Mouse (Mus musculus) hindbrain, embryonic 15.5 days (tissue): ENCODE results near the gene Fgr. TPM values are rescaled to one million over a fixed set of nuclear protein-coding genes. Genes with fewer than 3 reads are reported as not detected.

Source experiments
- ATAC-seq: fragments of 200-750 bp; cut with Nextera tagmentation; 2 replicates; pipeline ENCODE4 v1.8.0; 2017; ENCODE audit warnings: low read depth, moderate number of reproducible peaks, moderate TSS enrichment; ENCODE audit not compliant: low FRiP score
- H3K27ac ChIP-seq: fragments of 300-500 bp; sonication (generic); replicated peaks from 2 replicates; pipeline ENCODE4 v1.5.1; 2015; ENCODE audit warnings: mild to moderate bottlenecking, inconsistent platforms
- H3K27me3 ChIP-seq: fragments of 300-500 bp; sonication (generic); 2 replicates; pipeline ENCODE4 v1.6.1; 2015; ENCODE audit warnings: control low read depth, inconsistent platforms
- H3K36me3 ChIP-seq: fragments of 300-500 bp; sonication (generic); 2 replicates; pipeline ENCODE4 v1.6.1; 2015; ENCODE audit warnings: control low read depth, inconsistent platforms
- H3K4me1 ChIP-seq: fragments of 300-500 bp; sonication (generic); replicated peaks from 2 replicates; pipeline ENCODE4 v1.6.1; 2015; ENCODE audit warnings: control low read depth, inconsistent platforms
- H3K4me2 ChIP-seq: fragments of 300-500 bp; sonication (generic); 2 replicates; pipeline ENCODE4 v1.6.1; 2015; ENCODE audit warnings: moderate library complexity, mild to moderate bottlenecking, inconsistent platforms
- H3K4me3 ChIP-seq: fragments of 300-500 bp; sonication (generic); 2 replicates; pipeline ENCODE4 v1.5.1; 2015; ENCODE audit warnings: mild to moderate bottlenecking, inconsistent platforms
- H3K9ac ChIP-seq: fragments of 300-500 bp; sonication (generic); 2 replicates; pipeline ENCODE4 v1.6.1; 2015; ENCODE audit warnings: inconsistent platforms
- H3K9me3 ChIP-seq: fragments of 300-500 bp; sonication (generic); 2 replicates; pipeline ENCODE4 v1.6.1; 2016; ENCODE audit warnings: control low read depth, inconsistent platforms
- WGBS: fragments of 180-500 bp; shearing (Covaris S2); methylation state at CpG from one replicate; pipeline ENCODE4 v1.1.7; 2015; 5-methylcytosine and 5-hydroxymethylcytosine counted together
- polyA plus RNA-seq: library from polyadenylated mRNA; unstranded; fragments of >200 nt; fragmentation: Nextera tagmentation; extraction: Ambion mirVana; gene quantifications from 2 replicates; pipeline ENCODE4 v1.2.1, GENCODE M21; 2015

The Fgr gene
- polyA plus RNA-seq, 1 experiment from 2014 or later, result 0.21 TPM

DNA sequence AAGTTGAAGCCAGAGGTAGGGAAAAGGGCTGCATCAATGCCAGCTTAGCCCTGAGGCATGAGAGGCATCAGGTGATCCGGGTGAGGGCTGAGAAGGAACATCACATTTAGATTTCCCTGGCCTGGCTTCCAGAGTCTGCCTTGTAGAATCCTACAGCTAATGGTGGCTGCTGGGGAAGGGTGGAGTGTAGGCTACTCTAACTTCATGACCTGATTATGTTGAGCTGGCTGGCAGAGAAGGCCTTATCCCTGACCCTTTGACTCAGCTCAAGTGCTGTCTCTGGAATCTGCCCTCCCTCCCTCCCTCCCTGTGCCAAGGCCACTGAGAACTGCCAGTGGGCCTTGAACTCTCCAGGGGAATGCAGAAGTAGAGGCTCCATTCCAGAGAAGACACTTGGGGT lies 61.6 kb downstream of the Fgr start:
- 71% methylated on average over 1 of the region's 1 CpGs for WGBS
- Histone ChIP-seq H3K4me3 (no peak overlapping the region), H3K4me1 (peaks cover 37% of the 10 kb centered on the region), H3K27me3 (no peaks in the 10 kb centered on the region), H3K4me2 (no peak overlapping the region), H3K9ac (no peak overlapping the region), H3K27ac (no peak overlapping the region), H3K9me3 (no peaks in the 10 kb centered on the region), H3K36me3 (no peaks in the 10 kb centered on the region)
- no peak for ATAC-seq

GRCm38 (mm10) chr4:133035946-133036345 lies 62.1 kb downstream of the Fgr start:
- H3K27ac ChIP-seq, result no peak overlapping the region
- peaks cover 42% of the 10 kb centered on the region for H3K4me1 ChIP-seq
- no peak overlapping the region for H3K9ac ChIP-seq
- no peaks in the 10 kb centered on the region for H3K9me3 ChIP-seq
- WGBS, result 62% methylated on average over 3 of the region's 3 CpGs
- no peak overlapping the region for H3K4me2 ChIP-seq
- no peaks in the 10 kb centered on the region for H3K27me3 ChIP-seq
- ATAC-seq, result no peak
- no peaks in the 10 kb centered on the region for H3K36me3 ChIP-seq
- H3K4me3 ChIP-seq, result no peak overlapping the region

GRCm38 (mm10) chr4:133037293-133037692 lies 63.4 kb downstream of the Fgr start:
- Histone ChIP-seq H3K9me3 (no peaks in the 10 kb centered on the region), H3K36me3 (no peaks in the 10 kb centered on the region), H3K27me3 (no peaks in the 10 kb centered on the region), H3K4me1 (peaks cover 56% of the 10 kb centered on the region), H3K4me2 (peak overlapping the region; percentile 99), H3K4me3 (no peak overlapping the region), H3K9ac (no peak overlapping the region), H3K27ac (0 out of 2 replicates have a peak overlapping the region, but pooled peaks have one; percentile 26)
- peak; percentile 13; the same call in 1 of the 2 replicates for ATAC-seq
- 31% methylated on average over 9 of the region's 9 CpGs for WGBS

DNA sequence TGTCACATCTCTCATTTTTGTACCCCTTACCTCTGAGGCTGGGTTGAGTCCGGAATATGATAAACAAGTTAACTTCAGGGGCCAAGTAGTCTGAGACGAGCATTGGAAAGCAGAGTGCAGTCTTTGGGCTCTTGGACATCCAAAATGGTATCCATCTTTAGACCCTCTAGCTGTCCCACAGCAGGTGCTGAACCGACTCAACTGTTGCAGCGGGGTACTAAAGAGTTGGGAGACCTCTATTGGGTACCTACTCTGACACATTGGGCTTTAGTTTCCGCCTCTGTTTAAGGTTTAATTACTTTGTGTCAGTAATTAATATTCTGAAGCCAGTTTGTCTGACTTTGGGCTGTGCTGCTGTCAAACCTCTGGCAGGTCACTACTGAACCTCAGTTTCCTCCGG lies 63.9 kb downstream of the Fgr start:
- Histone ChIP-seq H3K9me3 (no peaks in the 10 kb centered on the region), H3K4me1 (peaks cover 61% of the 10 kb centered on the region), H3K36me3 (no peaks in the 10 kb centered on the region), H3K27ac (no peak overlapping the region; the same call in 1 of the 2 replicates), H3K4me3 (peak overlapping the region; percentile 52), H3K9ac (no peak overlapping the region), H3K4me2 (peak overlapping the region; percentile 99), H3K27me3 (no peaks in the 10 kb centered on the region)
- 24% methylated on average over 6 of the region's 6 CpGs for WGBS
- no peak for ATAC-seq

DNA sequence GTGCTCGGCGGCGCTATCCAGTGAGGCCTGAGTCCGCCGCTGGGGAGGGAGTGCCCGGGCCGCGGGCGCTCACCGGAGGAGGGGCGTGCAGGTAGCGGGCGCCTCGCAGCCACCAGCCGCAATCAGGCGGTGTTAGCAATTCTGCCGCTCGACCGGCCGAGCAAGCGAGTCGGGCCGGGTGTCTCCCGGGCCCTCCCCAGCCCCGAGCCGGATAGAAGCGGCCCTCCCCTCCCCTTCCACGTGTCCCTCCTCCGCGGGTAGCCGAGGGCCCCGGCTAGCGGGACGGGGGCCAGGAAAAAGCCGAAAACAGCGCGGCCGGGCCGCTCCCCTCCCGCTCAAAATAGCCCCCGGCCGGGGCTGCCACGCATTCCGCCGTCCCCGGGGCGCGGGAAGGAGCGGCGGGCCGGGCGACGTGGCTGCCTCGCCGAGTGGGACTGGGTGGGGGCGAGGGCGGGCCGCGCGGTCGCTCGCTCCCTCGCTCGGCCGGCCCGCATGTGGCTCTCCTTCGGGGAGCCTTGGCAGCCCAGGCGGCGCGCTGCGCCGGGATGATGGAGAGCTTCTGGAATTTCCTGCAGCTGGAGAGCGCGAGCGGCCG lies 64.7 kb downstream of the Fgr start:
- Histone ChIP-seq H3K4me1 (peaks cover 69% of the 10 kb centered on the region), H3K9ac (peak overlapping the region; percentile 64), H3K27me3 (no peaks in the 10 kb centered on the region), H3K27ac (peak overlapping the region; percentile 71), H3K36me3 (no peaks in the 10 kb centered on the region), H3K4me3 (peak overlapping the region; percentile 52), H3K9me3 (no peaks in the 10 kb centered on the region), H3K4me2 (peak overlapping the region; percentile 99)
- WGBS, result under 1% methylated on average over 75 of the region's 76 CpGs
- ATAC-seq, result 0 out of 2 replicates have a peak, but pooled peaks have one; percentile 7

- no peaks in the 10 kb centered on the region for H3K9me3 ChIP-seq
- H3K4me3 ChIP-seq, result peak overlapping the region; percentile 52
- no peaks in the 10 kb centered on the region for H3K27me3 ChIP-seq
- H3K36me3 ChIP-seq, result no peaks in the 10 kb centered on the region
- ATAC-seq, result no peak
- H3K4me1 ChIP-seq, result peaks cover 75% of the 10 kb centered on the region
- H3K9ac ChIP-seq, result peak overlapping the region; percentile 64
- 2% methylated on average over 63 of the region's 77 CpGs for WGBS
- H3K4me2 ChIP-seq, result peak overlapping the region; percentile 99
- H3K27ac ChIP-seq, result peak overlapping the region; percentile 71
These were observed 65.4 kb downstream of the Fgr start for GRCm38 (mm10) chr4:133039116-133039819.

- H3K36me3 ChIP-seq, result no peaks in the 10 kb centered on the region
- peak overlapping the region; percentile 40; the same call in 1 of the 2 replicates for H3K27ac ChIP-seq
- H3K4me2 ChIP-seq, result peak overlapping the region; percentile 99
- no peaks in the 10 kb centered on the region for H3K9me3 ChIP-seq
- peaks cover 81% of the 10 kb centered on the region for H3K4me1 ChIP-seq
- no peak for ATAC-seq
- H3K4me3 ChIP-seq, result peak overlapping the region; percentile 52
- no peaks in the 10 kb centered on the region for H3K27me3 ChIP-seq
- 15% methylated on average over 18 of the region's 18 CpGs for WGBS
- H3K9ac ChIP-seq, result peak overlapping the region; percentile 64
These were observed 65.9 kb downstream of the Fgr start for GRCm38 (mm10) chr4:133039832-133040231.

DNA sequence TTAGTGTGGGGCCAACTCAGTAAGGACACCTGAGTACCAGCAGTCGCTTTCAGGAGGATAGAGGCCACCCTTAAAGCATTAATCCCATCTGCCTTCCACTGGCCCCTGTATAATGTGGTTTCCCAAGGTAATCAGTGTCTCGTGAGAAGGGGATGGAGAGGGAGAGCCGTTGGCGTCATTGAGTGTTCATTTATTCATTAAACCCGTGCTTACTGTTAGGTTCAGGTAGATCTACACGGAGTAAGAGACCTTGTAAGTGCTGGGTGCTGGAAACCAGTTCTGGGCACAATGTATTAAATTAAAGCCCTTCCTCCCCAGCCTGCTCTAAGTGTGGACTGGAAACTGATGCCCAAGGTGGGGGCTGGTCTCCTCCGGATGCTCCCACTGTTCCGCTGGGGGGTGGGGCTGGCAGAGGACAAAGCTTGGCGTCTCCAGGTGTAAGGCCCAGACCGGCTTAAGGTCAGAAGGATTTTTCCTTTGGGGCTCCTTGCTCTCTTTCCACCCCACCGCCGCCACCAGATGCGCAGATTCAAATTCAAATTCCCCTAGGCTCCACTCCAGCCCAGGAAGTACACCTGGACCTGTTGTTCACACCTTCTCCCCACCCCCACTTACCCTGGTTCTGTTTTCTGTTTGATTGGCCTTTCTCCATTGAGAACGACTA lies 66.5 kb downstream of the Fgr start:
- ATAC-seq, result no peak
- Histone ChIP-seq H3K27ac (peak overlapping the region; percentile 40; the same call in 1 of the 2 replicates), H3K9me3 (no peaks in the 10 kb centered on the region), H3K4me1 (peaks cover 86% of the 10 kb centered on the region), H3K9ac (no peak overlapping the region), H3K36me3 (no peaks in the 10 kb centered on the region), H3K27me3 (no peaks in the 10 kb centered on the region), H3K4me3 (peak overlapping the region; percentile 52; the same call in 1 of the 2 replicates), H3K4me2 (peak overlapping the region; percentile 99)
- 45% methylated on average over 14 of the region's 14 CpGs for WGBS

DNA sequence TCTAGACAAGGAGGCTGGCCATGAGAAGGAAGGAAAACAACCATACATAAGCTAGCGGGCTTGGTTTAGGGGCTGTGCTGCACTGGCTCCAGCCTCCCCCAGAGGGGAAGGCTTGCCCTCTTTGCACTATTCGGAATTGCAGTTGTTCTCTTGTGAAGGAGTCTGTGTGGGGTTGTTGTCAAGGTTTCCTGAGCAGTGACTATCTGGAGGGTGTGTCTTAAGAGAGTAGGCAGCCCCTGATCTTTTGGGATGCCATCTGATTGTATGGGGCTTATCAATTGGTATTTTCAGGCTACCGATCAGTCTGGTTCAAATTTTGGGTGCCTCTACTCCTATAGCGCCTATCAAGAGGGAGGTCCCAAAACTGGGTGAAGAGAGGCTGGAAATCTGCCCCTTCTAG lies 68.3 kb downstream of the Fgr start:
- H3K4me1 ChIP-seq, result peaks cover 99% of the 10 kb centered on the region
- H3K36me3 ChIP-seq, result no peaks in the 10 kb centered on the region
- peak overlapping the region; percentile 99 for H3K4me2 ChIP-seq
- H3K9ac ChIP-seq, result peak overlapping the region; percentile 14
- no peaks in the 10 kb centered on the region for H3K9me3 ChIP-seq
- H3K4me3 ChIP-seq, result peak overlapping the region; percentile 22; the same call in 1 of the 2 replicates
- 23% methylated on average over 4 of the region's 4 CpGs for WGBS
- no peaks in the 10 kb centered on the region for H3K27me3 ChIP-seq
- no peak for ATAC-seq
- H3K27ac ChIP-seq, result peak overlapping the region; percentile 84

- Histone ChIP-seq H3K36me3 (no peaks in the 10 kb centered on the region), H3K4me3 (peak overlapping the region; percentile 22), H3K27ac (peak overlapping the region; percentile 84), H3K9me3 (no peaks in the 10 kb centered on the region), H3K4me1 (peaks cover 100% of the 10 kb centered on the region), H3K9ac (peak overlapping the region; percentile 15; the same call in 1 of the 2 replicates), H3K27me3 (no peaks in the 10 kb centered on the region), H3K4me2 (peak overlapping the region; percentile 99)
- peak; percentile 83 for ATAC-seq
- WGBS, result 7% methylated on average over 28 of the region's 28 CpGs
These were observed 69.0 kb downstream of the Fgr start for GRCm38 (mm10) chr4:133042651-133043635.
